Comparison of ENCODE assay signal across 21 mouse cellular contexts in genomic region chr15:96689919-96690318, GRCm38 (mm10).
"Had no signal": no experiment of that assay in that cellular context is flagged by ENCODE, and none has a peak within 500 bp of the region (broad histone marks: within the 10 kb centered on the region; RNA-seq: fewer than 3 reads in every experiment).

No protein-coding gene starts in this region.

- H3K4me2 ChIP-seq: kidney, embryonic 15.5 days; limb, embryonic 12.5 days; liver, embryonic 12.5 days; liver, embryonic 15.5 days; lung, embryonic 15.5 days; midbrain, embryonic 13.5 days; neural tube, embryonic 13.5 days had no signal

- H3K9ac ChIP-seq: kidney, embryonic 15.5 days; limb, embryonic 12.5 days; liver, embryonic 12.5 days; liver, embryonic 15.5 days; lung, embryonic 15.5 days; midbrain, embryonic 13.5 days; neural tube, embryonic 13.5 days had no signal

- H3K9me3 ChIP-seq: kidney, embryonic 15.5 days; limb, embryonic 12.5 days; liver, embryonic 12.5 days; liver, embryonic 15.5 days; lung, embryonic 15.5 days; megakaryocyte, embryonic 14.5 days; midbrain, embryonic 10.5 days; midbrain, embryonic 13.5 days; neural tube, embryonic 13.5 days had no signal

- DNase-seq: kidney, adult 8-10 months; kidney, postnatal 10 days; kidney, postnatal 36 days; layer of hippocampus, postnatal 36 days; liver; lung, adult 18-20 months; lung, postnatal 10 days; lung, postnatal 36 days; thymus, adult 18-20 months; thymus, postnatal 36 days had no signal

- H3K27ac ChIP-seq: kidney, embryonic 15.5 days; left cerebral cortex, adult 2 months; limb, embryonic 12.5 days; liver, embryonic 12.5 days; liver, embryonic 15.5 days; lung, embryonic 15.5 days; midbrain, embryonic 10.5 days; midbrain, embryonic 13.5 days; neural tube, embryonic 13.5 days had no signal

- H3K27me3 ChIP-seq: kidney, embryonic 15.5 days; limb, embryonic 12.5 days; liver, embryonic 12.5 days; liver, embryonic 15.5 days; lung, embryonic 15.5 days; megakaryocyte, embryonic 14.5 days; midbrain, embryonic 13.5 days; neural tube, embryonic 13.5 days had no signal

- H3K4me1 ChIP-seq: midbrain, embryonic 10.5 days had no signal

- H3K4me3 ChIP-seq: kidney, embryonic 15.5 days; left cerebral cortex, adult 2 months; limb, embryonic 12.5 days; liver, embryonic 12.5 days; liver, embryonic 15.5 days; lung, embryonic 15.5 days; megakaryocyte, embryonic 14.5 days; midbrain, embryonic 10.5 days; midbrain, embryonic 13.5 days; neural tube, embryonic 13.5 days had no signal

- ATAC-seq: liver, embryonic 12.5 days; midbrain, embryonic 13.5 days; midbrain, embryonic 16.5 days had no signal
